Mouse (Mus musculus) forebrain, postnatal 0 days (tissue): ENCODE measurements around the gene Ifna1. TPM values are rescaled to one million over a fixed set of nuclear protein-coding genes. Genes with fewer than 3 reads are reported as not detected.

ENCODE experiments used
- ATAC-seq: fragments of 200-750 bp; cut with Nextera tagmentation; 2 replicates; pipeline ENCODE4 v1.8.0; 2017; ENCODE audit warnings: mild to moderate bottlenecking, moderate library complexity
- DNase-seq: peaks from one replicate; pipeline ENCODE4 v3.0.0-alpha.2; 2015
- H3K27ac ChIP-seq: fragments of 300-500 bp; sonication (generic); 2 replicates; pipeline ENCODE4 v1.5.1; 2014; ENCODE audit warnings: low read depth, mild to moderate bottlenecking, antibody characterized with exemption, low read length, moderate library complexity, mixed read lengths
- H3K27me3 ChIP-seq: fragments of 300-500 bp; sonication (generic); 2 replicates; pipeline ENCODE4 v1.6.1; 2014; ENCODE audit warnings: mild to moderate bottlenecking, low read length, mixed read lengths; ENCODE audit not compliant: insufficient read depth
- H3K36me3 ChIP-seq: fragments of 300-500 bp; sonication (generic); 2 replicates; pipeline ENCODE4 v1.6.1; 2014; ENCODE audit warnings: mild to moderate bottlenecking, moderate library complexity; ENCODE audit not compliant: insufficient read depth
- H3K4me1 ChIP-seq: fragments of 300-500 bp; sonication (generic); 2 replicates; pipeline ENCODE4 v1.6.1; 2014; ENCODE audit warnings: antibody characterized with exemption; ENCODE audit not compliant: insufficient read depth
- H3K4me2 ChIP-seq: fragments of 300-500 bp; sonication (generic); 2 replicates; pipeline ENCODE4 v1.6.1; 2014; ENCODE audit warnings: low read depth, mild to moderate bottlenecking, moderate library complexity
- H3K4me3 ChIP-seq: fragments of 300-500 bp; sonication (generic); 2 replicates; pipeline ENCODE4 v1.5.1; 2014; ENCODE audit warnings: low read depth, low read length, mixed read lengths
- H3K9ac ChIP-seq: fragments of 300-500 bp; sonication (generic); 2 replicates; pipeline ENCODE4 v1.6.1; 2014; ENCODE audit warnings: mild to moderate bottlenecking
- H3K9me3 ChIP-seq: fragments of 300-500 bp; sonication (generic); 2 replicates; pipeline ENCODE4 v1.6.1; 2016; ENCODE audit warnings: low read length
- CTCF ChIP-seq: sonication (generic); IDR thresholded peaks from 2 replicates; pipeline ENCODE4 v1.5.1; 2016; ENCODE audit warnings: antibody characterized with exemption, control low read depth, low read depth
- WGBS: fragments of 180-500 bp; shearing (Covaris S2); extraction: QIAGEN DNeasy Blood & Tissue Kit; methylation state at CpG from one replicate; pipeline ENCODE4 v1.1.7; 2014; 5-methylcytosine and 5-hydroxymethylcytosine counted together
- polyA plus RNA-seq: library from polyadenylated mRNA; unstranded; fragments of >200 nt; fragmentation: Nextera tagmentation; extraction: Ambion mirVana; gene quantifications from 2 replicates; pipeline ENCODE4 v1.2.1, GENCODE M21; 2015
- total RNA-seq: library from RNA; depleted of rRNA; stranded (reverse); fragments of >200 nt; gene quantifications from 2 replicates; pipeline ENCODE4 v1.2.3, GENCODE M21; 2014; rRNA removed

The Ifna1 gene
- total and polyA plus RNA-seq, 2 experiments from 2014 or later = not detected

DNA sequence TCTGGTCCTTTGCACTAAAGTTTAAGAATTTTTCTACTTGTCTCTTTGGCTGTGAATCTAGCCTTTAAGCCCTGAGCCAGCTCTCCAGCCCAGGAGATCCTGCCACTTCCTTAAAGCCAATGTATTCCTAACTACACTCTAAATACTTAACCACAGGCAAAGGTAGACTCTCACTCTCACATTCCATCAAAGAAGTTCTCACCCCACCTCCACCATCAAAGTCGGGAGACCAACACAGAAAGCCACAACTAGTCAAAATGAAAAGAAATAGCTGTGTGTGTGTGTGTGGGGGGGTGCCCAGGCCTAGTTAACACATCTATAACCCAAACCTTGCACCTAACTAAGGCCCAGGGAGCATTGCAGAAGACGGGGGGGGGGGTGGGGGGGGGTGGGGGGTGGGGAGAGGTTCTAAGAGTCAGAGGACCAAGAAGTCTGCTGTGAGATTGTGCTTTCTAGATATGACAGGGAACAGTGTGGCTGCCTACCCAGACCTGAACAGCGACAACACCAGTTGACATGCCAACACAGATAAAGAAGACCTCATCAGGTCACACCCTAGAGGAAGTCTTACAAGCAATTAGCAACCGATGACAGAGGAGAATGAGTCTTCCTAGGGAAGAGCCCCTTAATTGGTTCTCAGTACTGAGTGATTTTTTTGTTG, 25.7 kb downstream of the Ifna1 start:
- ATAC-seq = no peak
- no peak for TF ChIP-seq CTCF
- H3K9ac ChIP-seq = no peak overlapping the region

DNA sequence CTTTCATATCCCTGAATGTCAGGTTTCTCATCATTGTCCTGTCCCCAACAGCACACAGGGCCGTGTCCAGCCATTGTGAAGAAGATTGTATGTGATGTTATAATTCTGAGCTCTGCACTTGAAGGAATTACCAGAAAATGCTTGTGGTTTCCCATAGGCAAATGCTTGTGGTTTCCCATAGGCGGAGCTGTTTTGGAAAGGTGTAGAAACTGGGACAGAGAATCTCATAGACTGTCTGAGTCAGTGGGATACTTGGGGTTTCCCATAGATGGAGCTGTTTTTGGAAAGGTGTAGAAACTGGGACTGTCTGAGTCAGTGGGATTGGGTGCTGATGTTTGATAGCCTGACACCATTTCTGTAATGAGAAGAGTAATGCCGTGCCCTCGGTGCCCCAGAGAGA, 26.6 kb downstream of the Ifna1 start:
- H3K9ac ChIP-seq = no peak overlapping the region
- no peak overlapping the region for H3K4me3 ChIP-seq
- ATAC-seq (no peak), DNase-seq (no peak)
- no peak overlapping the region for H3K4me2 ChIP-seq
- no peak for TF ChIP-seq CTCF
- no peaks in the 10 kb centered on the region for H3K36me3 ChIP-seq
- no peak overlapping the region for H3K27ac ChIP-seq
- no peaks in the 10 kb centered on the region for H3K4me1 ChIP-seq
- 85% methylated on average over 4 of the region's 4 CpGs for WGBS
- H3K27me3 ChIP-seq = no peaks in the 10 kb centered on the region
- no peaks in the 10 kb centered on the region for H3K9me3 ChIP-seq

More for the DNA sequence above, 25.7 kb downstream of the Ifna1 start:
- Histone ChIP-seq H3K4me2 (no peak overlapping the region), H3K4me1 (no peaks in the 10 kb centered on the region), H3K9me3 (no peaks in the 10 kb centered on the region), H3K27ac (no peak overlapping the region), H3K4me3 (no peak overlapping the region), H3K36me3 (no peaks in the 10 kb centered on the region), H3K27me3 (no peaks in the 10 kb centered on the region)
- DNase-seq = no peak
- 84% methylated on average over 3 of the region's 4 CpGs for WGBS

DNA sequence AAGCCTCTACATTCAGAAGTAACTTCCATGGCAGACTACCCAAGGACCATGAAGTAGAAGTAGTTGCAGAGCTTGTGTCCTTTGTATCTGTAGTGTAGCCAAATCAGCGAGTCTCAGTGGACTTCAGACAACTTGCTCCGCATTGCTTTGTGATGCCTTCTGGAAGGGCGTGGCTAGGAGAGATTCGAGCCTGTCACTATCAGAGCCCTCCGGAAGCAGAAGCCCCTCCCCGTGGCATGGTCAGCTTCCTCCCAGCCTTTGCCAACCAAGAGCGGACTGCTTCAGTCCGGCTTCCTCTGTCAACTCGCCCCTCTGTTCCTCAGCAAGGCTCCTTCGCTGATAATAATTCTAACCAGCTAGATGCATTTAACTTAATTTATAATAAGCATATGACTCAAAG, 28.4 kb downstream of the Ifna1 start:
- Histone ChIP-seq H3K27me3 (no peaks in the 10 kb centered on the region), H3K4me2 (no peak overlapping the region)
- no peak for TF ChIP-seq CTCF

DNA sequence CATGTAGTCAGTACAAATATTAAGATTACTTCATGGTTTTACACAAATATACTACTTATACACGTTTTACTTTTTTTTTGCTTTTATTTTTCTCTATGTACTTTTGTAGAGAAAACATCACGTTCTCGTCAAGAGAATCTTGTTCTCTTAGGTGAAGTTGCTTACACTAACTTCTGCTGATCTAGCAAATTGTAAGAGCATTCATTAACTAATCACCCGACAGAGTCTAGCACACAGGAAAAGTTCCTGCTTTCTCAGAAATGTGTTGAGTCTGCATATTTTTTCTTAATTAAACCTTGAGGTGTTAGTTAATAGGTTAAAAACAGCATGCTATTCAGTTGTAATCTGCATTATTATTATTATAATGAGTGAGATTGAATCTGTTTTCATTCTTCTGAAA, 28.9 kb downstream of the Ifna1 start:
- no peak for TF ChIP-seq CTCF
- Histone ChIP-seq H3K4me1 (no peaks in the 10 kb centered on the region), H3K36me3 (no peaks in the 10 kb centered on the region), H3K4me2 (no peak overlapping the region), H3K4me3 (no peak overlapping the region), H3K9ac (no peak overlapping the region), H3K27ac (no peak overlapping the region), H3K9me3 (no peaks in the 10 kb centered on the region), H3K27me3 (no peaks in the 10 kb centered on the region)
- no peak for ATAC-seq
- DNase-seq = no peak
- 64% methylated on average over 4 of the region's 4 CpGs for WGBS

More for the DNA sequence above, 28.4 kb downstream of the Ifna1 start:
- no peak for DNase-seq
- Histone ChIP-seq H3K4me3 (no peak overlapping the region), H3K9ac (no peak overlapping the region), H3K9me3 (no peaks in the 10 kb centered on the region), H3K27ac (no peak overlapping the region), H3K36me3 (no peaks in the 10 kb centered on the region), H3K4me1 (no peaks in the 10 kb centered on the region)
- ATAC-seq = no peak
- WGBS = 51% methylated on average over 10 of the region's 10 CpGs

DNA sequence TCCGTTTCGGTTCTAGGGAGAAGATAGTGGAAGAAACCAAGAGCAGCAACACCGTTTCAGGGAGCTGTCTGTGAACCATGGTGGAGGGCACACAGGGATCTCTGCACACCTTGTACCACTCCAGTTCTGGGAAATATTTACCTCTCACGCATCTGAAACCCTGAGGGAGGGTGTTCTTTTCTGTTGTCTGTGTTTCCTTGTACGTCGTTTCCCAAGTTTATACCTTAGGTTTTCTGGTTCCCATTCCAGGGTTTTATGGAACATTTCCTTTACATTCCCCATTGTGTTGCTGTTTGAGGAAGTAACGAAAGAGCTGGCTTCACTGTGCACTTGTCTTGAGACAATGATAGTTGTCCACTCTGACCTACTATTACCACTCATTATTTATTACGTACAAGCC, 30.2 kb downstream of the Ifna1 start, which contains the start of gene Ifne:
TSS of gene Ifne (minus strand) at position 101 of the 400 bp plus-strand sequence.
- H3K9ac ChIP-seq = no peak within 1 kb of the TSS
- no peak for ATAC-seq
- H3K4me2 ChIP-seq = no peak within 1 kb of the TSS
- no peaks in the 10 kb centered on the region for H3K9me3 ChIP-seq
- no peak within 1 kb of the TSS for H3K4me3 ChIP-seq
- H3K27me3 ChIP-seq = no peaks in the 10 kb centered on the region
- no peak within 1 kb of the TSS for H3K27ac ChIP-seq
- no peak for TF ChIP-seq CTCF
- H3K4me1 ChIP-seq = no peaks in the 10 kb centered on the region
- WGBS = 84% methylated on average over 8 of the region's 8 CpGs
- H3K36me3 ChIP-seq = no peaks in the 10 kb centered on the region
- no peak for DNase-seq

DNA sequence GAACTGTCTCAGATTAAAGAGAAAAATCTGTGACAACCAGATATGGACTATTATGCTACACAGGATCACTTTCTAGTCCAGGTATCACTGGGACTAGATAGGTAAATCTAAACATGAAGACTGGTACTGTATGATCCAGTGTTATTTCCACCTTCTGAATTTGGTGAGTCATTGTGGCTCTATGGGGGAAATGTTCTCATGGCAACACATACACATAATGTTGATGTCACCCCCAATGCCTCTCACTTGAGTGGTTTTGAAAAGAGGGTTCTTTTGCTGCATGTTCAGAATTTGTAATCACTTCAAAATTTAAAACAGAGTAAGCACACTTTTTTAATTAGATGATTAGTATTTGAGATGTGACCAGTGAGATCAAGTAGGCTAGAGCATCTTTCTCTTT, 38.3 kb downstream of the Ifna1 start:
- ATAC-seq (no peak), DNase-seq (no peak)
- Histone ChIP-seq H3K9ac (no peak overlapping the region), H3K4me2 (no peak overlapping the region), H3K9me3 (no peaks in the 10 kb centered on the region), H3K4me1 (no peaks in the 10 kb centered on the region), H3K27me3 (no peaks in the 10 kb centered on the region), H3K27ac (no peak overlapping the region), H3K4me3 (no peak overlapping the region), H3K36me3 (no peaks in the 10 kb centered on the region)
- TF ChIP-seq CTCF = no peak

DNA sequence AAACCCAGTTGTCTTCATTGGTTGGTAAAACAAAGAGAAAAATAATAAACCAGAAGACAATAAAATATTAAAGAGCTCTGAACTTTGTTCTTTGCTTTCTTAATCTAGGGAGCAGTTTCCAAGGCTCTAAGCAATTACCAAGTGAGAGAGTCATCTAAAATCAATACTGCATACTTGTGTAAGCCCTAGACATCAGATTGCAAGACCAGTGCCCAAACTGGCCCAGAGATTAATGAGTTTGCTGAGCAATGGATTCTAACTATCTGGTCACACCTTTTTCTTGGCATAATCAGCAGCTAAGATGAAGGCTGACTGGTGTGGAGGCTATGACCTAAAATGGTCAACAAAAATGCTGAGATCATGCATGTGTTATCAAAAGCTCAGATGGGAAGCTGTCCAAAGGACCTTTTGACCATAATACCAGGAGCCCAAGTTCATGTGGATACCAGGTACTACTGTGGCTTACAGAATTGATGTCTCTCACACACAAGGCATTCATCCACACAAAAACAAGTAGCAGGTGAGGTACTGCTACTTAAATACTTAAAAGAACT, 43.4 kb downstream of the Ifna1 start:
- ATAC-seq (no peak), DNase-seq (no peak)
- no peak for TF ChIP-seq CTCF

More for the DNA sequence above, 43.4 kb downstream of the Ifna1 start:
- Histone ChIP-seq H3K36me3 (no peaks in the 10 kb centered on the region), H3K4me1 (no peaks in the 10 kb centered on the region), H3K4me2 (no peak overlapping the region), H3K9me3 (no peaks in the 10 kb centered on the region), H3K4me3 (no peak overlapping the region), H3K9ac (no peak overlapping the region), H3K27me3 (no peaks in the 10 kb centered on the region), H3K27ac (no peak overlapping the region)

Other genes with a start within 250 kb of the Ifna1 start
- gene Ifna12, start 246.7 kb upstream of the Ifna1 start, total RNA-seq = not detected in 2 replicates
- not detected in 2 replicates for gene Ifna12, start 246.7 kb upstream of the Ifna1 start, polyA plus RNA-seq
- gene C87499, start 215.7 kb upstream of the Ifna1 start, total RNA-seq = not detected in 2 replicates
- not detected in 2 replicates for gene C87499, start 215.7 kb upstream of the Ifna1 start, polyA plus RNA-seq
- gene Ifna13, start 205.6 kb upstream of the Ifna1 start, total RNA-seq = not detected in 2 replicates
- not detected in 2 replicates for gene Ifna13, start 205.6 kb upstream of the Ifna1 start, polyA plus RNA-seq
- gene Ifna16, start 173.2 kb upstream of the Ifna1 start, total RNA-seq = not detected in 2 replicates
- not detected in 2 replicates for gene Ifna16, start 173.2 kb upstream of the Ifna1 start, polyA plus RNA-seq
- not detected in 2 replicates for gene Ifna2, start 166.2 kb upstream of the Ifna1 start, total RNA-seq
- not detected in 2 replicates for gene Ifna2, start 166.2 kb upstream of the Ifna1 start, polyA plus RNA-seq
- not detected in 2 replicates for gene Ifnab, start 158.7 kb upstream of the Ifna1 start, total RNA-seq
- gene Ifnab, start 158.7 kb upstream of the Ifna1 start, polyA plus RNA-seq = not detected in 2 replicates
- gene Gm26566, start 128.3 kb upstream of the Ifna1 start, total RNA-seq = 1.2 and 2.9 TPM in 2 replicates
- gene Gm26566, start 128.3 kb upstream of the Ifna1 start, polyA plus RNA-seq = 0.84 and 1.1 TPM in 2 replicates
- 171 and 176 TPM in 2 replicates for gene Klhl9, start 127.6 kb upstream of the Ifna1 start, total RNA-seq
- gene Klhl9, start 127.6 kb upstream of the Ifna1 start, polyA plus RNA-seq = 65.8 and 78.1 TPM in 2 replicates
- not detected in 2 replicates for gene Gm13271, start 95.2 kb upstream of the Ifna1 start, total RNA-seq
- not detected in 2 replicates for gene Gm13271, start 95.2 kb upstream of the Ifna1 start, polyA plus RNA-seq
- not detected in 2 replicates for gene Gm13283, start 90.0 kb upstream of the Ifna1 start, total RNA-seq
- gene Gm13283, start 90.0 kb upstream of the Ifna1 start, polyA plus RNA-seq = not detected in 2 replicates
- gene Gm13290, start 76.3 kb upstream of the Ifna1 start, total RNA-seq = not detected in 2 replicates
- gene Gm13290, start 76.3 kb upstream of the Ifna1 start, polyA plus RNA-seq = not detected in 2 replicates
- gene Gm13289, start 73.2 kb upstream of the Ifna1 start, total RNA-seq = not detected in 2 replicates
- gene Gm13289, start 73.2 kb upstream of the Ifna1 start, polyA plus RNA-seq = not detected in 2 replicates
- not detected in 2 replicates for gene Gm13272, start 70.2 kb upstream of the Ifna1 start, total RNA-seq
- gene Gm13272, start 70.2 kb upstream of the Ifna1 start, polyA plus RNA-seq = not detected in 2 replicates
- gene Ifnz, start 68.0 kb upstream of the Ifna1 start, total RNA-seq = 0.33 TPM in 1 of 2 replicates, not detected in the other
- not detected in 2 replicates for gene Ifnz, start 68.0 kb upstream of the Ifna1 start, polyA plus RNA-seq
- gene Gm13276, start 64.4 kb upstream of the Ifna1 start, total RNA-seq = not detected in 2 replicates
- not detected in 2 replicates for gene Gm13276, start 64.4 kb upstream of the Ifna1 start, polyA plus RNA-seq
- gene Gm13277, start 61.5 kb upstream of the Ifna1 start, total RNA-seq = not detected in 2 replicates
- gene Gm13277, start 61.5 kb upstream of the Ifna1 start, polyA plus RNA-seq = not detected in 2 replicates
- gene Gm13278, start 58.5 kb upstream of the Ifna1 start, total RNA-seq = not detected in 2 replicates
- gene Gm13278, start 58.5 kb upstream of the Ifna1 start, polyA plus RNA-seq = not detected in 2 replicates
- not detected in 2 replicates for gene Gm13275, start 55.6 kb upstream of the Ifna1 start, total RNA-seq
- gene Gm13275, start 55.6 kb upstream of the Ifna1 start, polyA plus RNA-seq = not detected in 2 replicates
- gene Gm13279, start 52.7 kb upstream of the Ifna1 start, total RNA-seq = not detected in 2 replicates
- not detected in 2 replicates for gene Gm13279, start 52.7 kb upstream of the Ifna1 start, polyA plus RNA-seq
- not detected in 2 replicates for gene Gm13285, start 50.4 kb upstream of the Ifna1 start, total RNA-seq
- gene Gm13285, start 50.4 kb upstream of the Ifna1 start, polyA plus RNA-seq = not detected in 2 replicates
- not detected in 2 replicates for gene Gm13287, start 46.8 kb upstream of the Ifna1 start, total RNA-seq
- not detected in 2 replicates for gene Gm13287, start 46.8 kb upstream of the Ifna1 start, polyA plus RNA-seq
- not detected in 2 replicates for gene Gm13288, start 44.6 kb upstream of the Ifna1 start, total RNA-seq
- gene Gm13288, start 44.6 kb upstream of the Ifna1 start, polyA plus RNA-seq = not detected in 2 replicates
- gene Ifna7, start 33.9 kb upstream of the Ifna1 start, total RNA-seq = not detected in 2 replicates
- gene Ifna7, start 33.9 kb upstream of the Ifna1 start, polyA plus RNA-seq = not detected in 2 replicates
- not detected in 2 replicates for gene Ifna11, start 30.1 kb upstream of the Ifna1 start, total RNA-seq
- gene Ifna11, start 30.1 kb upstream of the Ifna1 start, polyA plus RNA-seq = not detected in 2 replicates
- not detected in 2 replicates for gene Ifna6, start 22.7 kb upstream of the Ifna1 start, total RNA-seq
- gene Ifna6, start 22.7 kb upstream of the Ifna1 start, polyA plus RNA-seq = not detected in 2 replicates
- gene Ifna5, start 14.6 kb upstream of the Ifna1 start, total RNA-seq = not detected in 2 replicates
- gene Ifna5, start 14.6 kb upstream of the Ifna1 start, polyA plus RNA-seq = not detected in 2 replicates
- not detected in 2 replicates for gene Ifna4, start 8.2 kb upstream of the Ifna1 start, total RNA-seq
- not detected in 2 replicates for gene Ifna4, start 8.2 kb upstream of the Ifna1 start, polyA plus RNA-seq
- gene Ifne, start 30.1 kb downstream of the Ifna1 start, total RNA-seq = not detected in 2 replicates
- gene Ifne, start 30.1 kb downstream of the Ifna1 start, polyA plus RNA-seq = not detected in 2 replicates